Mouse (Mus musculus) megakaryocyte, embryonic 14.5 days (primary cell): ENCODE data around the gene Trim54.

Source experiments
- FLI1 ChIP-seq: IDR thresholded peaks from 2 replicates; pipeline ENCODE4 v1.6.1; 2012; ENCODE audit warnings: low read length, inconsistent platforms, mixed read lengths
- GATA1 ChIP-seq: IDR thresholded peaks from 3 replicates; pipeline ENCODE4 v1.6.1; 2012; ENCODE audit warnings: mixed read lengths, low read length, inconsistent platforms, borderline replicate concordance

- TF ChIP-seq GATA1 = no peak
- no peak for TF ChIP-seq FLI1
Measured at GRCm38 (mm10) chr5:31151746-31152145, 35.2 kb downstream of the Trim54 start.
